Mouse (Mus musculus): ENCODE measurements around the gene Gstp3. TPM values are rescaled to one million over a fixed set of nuclear protein-coding genes. Genes with fewer than 3 reads are reported as not detected.

Gene Gstp3
- polyA plus RNA-seq, 1 experiment, result 15.9 TPM

- TF ChIP-seq POLR2A (IDR thresholded peaks at IDR 0.05; ENCODE audit: borderline replicate concordance, extremely low read depth, low read depth, low read length) (no peak), CTCF (IDR thresholded peaks at IDR 0.05; ENCODE audit: insufficient read depth, low read length) (no peak)
- DNase-seq, result no peak
- H3K4me1 ChIP-seq (ENCODE audit: control insufficient read depth, insufficient read depth, low read length), result no peaks in the 10 kb centered on the region
- 83% methylated on average over 11 of the region's 11 CpGs for WGBS
- no peak overlapping the region for H3K4me3 ChIP-seq (replicated peaks; ENCODE audit: extremely low read depth, low read depth, low read length)
Measured at GRCm38 (mm10) chr19:4082219-4082965, 23.0 kb upstream of the Gstp3 start.

GRCm38 (mm10) chr19:4081394-4081793, 22.0 kb upstream of the Gstp3 start, which contains the start of gene Cabp2:
Cabp2 (plus strand) TSS chr19:4081578.
- no peak for DNase-seq
- TF ChIP-seq CTCF (IDR thresholded peaks at IDR 0.05; ENCODE audit: insufficient read depth, low read length) (no peak), POLR2A (IDR thresholded peaks at IDR 0.05; ENCODE audit: borderline replicate concordance, extremely low read depth, low read depth, low read length) (no peak)
- Histone ChIP-seq H3K4me1 (ENCODE audit: control insufficient read depth, insufficient read depth, low read length) (no peaks in the 10 kb centered on the region), H3K4me3 (replicated peaks; ENCODE audit: extremely low read depth, low read depth, low read length) (no peak within 1 kb of the TSS)
- 74% methylated on average over 3 of the region's 3 CpGs for WGBS

GRCm38 (mm10) chr19:4080511-4081009, 21.2 kb upstream of the Gstp3 start:
- 49% methylated on average over 8 of the region's 8 CpGs for WGBS

GRCm38 (mm10) chr19:4079594-4079993, 20.2 kb upstream of the Gstp3 start:
- TF ChIP-seq CTCF (IDR thresholded peaks at IDR 0.05; ENCODE audit: insufficient read depth, low read length) (no peak), POLR2A (IDR thresholded peaks at IDR 0.05; ENCODE audit: borderline replicate concordance, extremely low read depth, low read depth, low read length) (no peak)
- no peak overlapping the region for H3K4me3 ChIP-seq (replicated peaks; ENCODE audit: extremely low read depth, low read depth, low read length)
- no peak for DNase-seq
- H3K4me1 ChIP-seq (ENCODE audit: control insufficient read depth, insufficient read depth, low read length), result no peaks in the 10 kb centered on the region
- WGBS, result 72% methylated on average over 1 of the region's 1 CpGs

More at GRCm38 (mm10) chr19:4080511-4081009, 21.2 kb upstream of the Gstp3 start:
- H3K4me3 ChIP-seq (replicated peaks; ENCODE audit: extremely low read depth, low read depth, low read length), result no peak overlapping the region
- DNase-seq, result no peak
- no peaks in the 10 kb centered on the region for H3K4me1 ChIP-seq (ENCODE audit: control insufficient read depth, insufficient read depth, low read length)
- no peak for TF ChIP-seq POLR2A (IDR thresholded peaks at IDR 0.05; ENCODE audit: borderline replicate concordance, extremely low read depth, low read depth, low read length)
- TF ChIP-seq CTCF (IDR thresholded peaks at IDR 0.05; ENCODE audit: insufficient read depth, low read length), result peak; percentile 21; the same call in 1 of the 2 replicates

GRCm38 (mm10) chr19:4075531-4075930, 16.2 kb upstream of the Gstp3 start:
- no peak for TF ChIP-seq CTCF (IDR thresholded peaks at IDR 0.05; ENCODE audit: insufficient read depth, low read length)
- TF ChIP-seq POLR2A (IDR thresholded peaks at IDR 0.05; ENCODE audit: borderline replicate concordance, extremely low read depth, low read depth, low read length), result no peak
- no peak for DNase-seq
- WGBS, result 90% methylated on average over 1 of the region's 1 CpGs
- no peaks in the 10 kb centered on the region for H3K4me1 ChIP-seq (ENCODE audit: control insufficient read depth, insufficient read depth, low read length)
- no peak overlapping the region for H3K4me3 ChIP-seq (replicated peaks; ENCODE audit: extremely low read depth, low read depth, low read length)

GRCm38 (mm10) chr19:4072706-4073424, 13.5 kb upstream of the Gstp3 start:
- H3K4me3 ChIP-seq (replicated peaks; ENCODE audit: extremely low read depth, low read depth, low read length), result no peak overlapping the region
- no peaks in the 10 kb centered on the region for H3K4me1 ChIP-seq (ENCODE audit: control insufficient read depth, insufficient read depth, low read length)
- no peak for DNase-seq
- TF ChIP-seq POLR2A (IDR thresholded peaks at IDR 0.05; ENCODE audit: borderline replicate concordance, extremely low read depth, low read depth, low read length) (no peak), CTCF (IDR thresholded peaks at IDR 0.05; ENCODE audit: insufficient read depth, low read length) (no peak)
- 76% methylated on average over 6 of the region's 6 CpGs for WGBS

GRCm38 (mm10) chr19:4071406-4071805, 12.0 kb upstream of the Gstp3 start:
- WGBS, result 92% methylated on average over 6 of the region's 6 CpGs
- TF ChIP-seq CTCF (IDR thresholded peaks at IDR 0.05; ENCODE audit: insufficient read depth, low read length), result no peak
- TF ChIP-seq POLR2A (IDR thresholded peaks at IDR 0.05; ENCODE audit: borderline replicate concordance, extremely low read depth, low read depth, low read length), result no peak
- no peak overlapping the region for H3K4me3 ChIP-seq (replicated peaks; ENCODE audit: extremely low read depth, low read depth, low read length)
- DNase-seq, result no peak
- no peaks in the 10 kb centered on the region for H3K4me1 ChIP-seq (ENCODE audit: control insufficient read depth, insufficient read depth, low read length)

GRCm38 (mm10) chr19:4070756-4071155, 11.4 kb upstream of the Gstp3 start:
- WGBS, result 69% methylated on average over 8 of the region's 8 CpGs
- H3K4me1 ChIP-seq (ENCODE audit: control insufficient read depth, insufficient read depth, low read length), result no peaks in the 10 kb centered on the region
- no peak for DNase-seq
- no peak overlapping the region for H3K4me3 ChIP-seq (replicated peaks; ENCODE audit: extremely low read depth, low read depth, low read length)
- TF ChIP-seq POLR2A (IDR thresholded peaks at IDR 0.05; ENCODE audit: borderline replicate concordance, extremely low read depth, low read depth, low read length) (no peak), CTCF (IDR thresholded peaks at IDR 0.05; ENCODE audit: insufficient read depth, low read length) (no peak)

GRCm38 (mm10) chr19:4070311-4070710, 10.9 kb upstream of the Gstp3 start:
- DNase-seq, result no peak
- Histone ChIP-seq H3K4me3 (replicated peaks; ENCODE audit: extremely low read depth, low read depth, low read length) (no peak overlapping the region), H3K4me1 (ENCODE audit: control insufficient read depth, insufficient read depth, low read length) (no peaks in the 10 kb centered on the region)
- 80% methylated on average over 15 of the region's 15 CpGs for WGBS
- TF ChIP-seq POLR2A (IDR thresholded peaks at IDR 0.05; ENCODE audit: borderline replicate concordance, extremely low read depth, low read depth, low read length) (no peak), CTCF (IDR thresholded peaks at IDR 0.05; ENCODE audit: insufficient read depth, low read length) (no peak)

All from lung, adult 2 months (tissue).